Mouse (Mus musculus): Measurements from ENCODE around the gene Igf2.

Igf2 gene

DNA sequence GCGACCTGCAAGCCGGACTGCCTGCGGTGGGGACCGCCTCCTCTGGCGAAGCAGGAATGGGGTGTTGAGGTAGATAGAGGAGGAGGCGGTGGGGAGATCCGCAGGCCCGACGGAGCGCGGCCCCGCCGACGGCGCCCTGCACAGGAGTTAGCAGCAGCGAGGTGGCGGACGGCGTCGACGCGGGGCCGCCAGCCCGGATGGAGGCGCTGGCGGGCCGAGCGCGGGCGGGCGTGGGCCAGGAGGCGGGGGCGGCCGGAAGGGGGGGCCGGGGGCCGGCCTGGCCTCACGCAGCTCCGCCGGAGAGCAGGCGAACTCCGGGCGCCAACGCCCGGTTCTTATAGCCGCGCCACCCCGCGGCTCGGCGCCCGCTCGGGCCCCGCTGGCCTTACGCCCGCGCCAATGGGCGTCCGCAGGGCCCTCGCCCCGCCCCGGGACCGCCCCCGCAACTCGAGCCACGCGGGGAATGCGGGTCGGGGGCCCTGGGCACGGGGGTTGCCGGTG is 7.4 kb downstream of the Igf2 start:
- no peak for DNase-seq (ENCODE audit: low spot score in 2 of 2)

DNA sequence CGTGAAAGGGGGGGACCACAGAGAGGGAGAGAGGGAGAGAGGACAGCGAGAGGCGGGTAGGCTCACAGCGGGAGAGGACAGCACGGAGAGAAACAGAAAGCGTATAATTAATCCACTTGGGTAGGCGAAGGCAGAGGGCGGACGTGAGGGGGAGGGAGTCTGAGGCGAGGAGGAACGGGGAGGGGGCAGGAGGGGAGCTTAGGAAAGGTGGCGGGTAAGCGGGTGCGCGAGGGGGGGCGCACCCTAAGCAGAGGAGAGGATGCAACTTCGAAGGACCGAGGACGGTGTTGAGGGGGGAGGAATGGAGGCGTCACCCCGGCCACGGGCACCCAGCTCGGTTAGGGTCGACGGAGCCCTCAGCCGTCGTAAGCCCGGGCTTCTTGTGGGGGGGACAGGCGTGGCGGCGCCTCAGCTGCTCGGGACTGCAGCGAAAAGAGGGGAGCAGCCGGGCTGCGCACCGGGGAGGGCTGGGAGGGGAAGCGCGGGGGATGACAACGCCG is 7.9 kb downstream of the Igf2 start:
- DNase-seq (ENCODE audit: low spot score in 2 of 2), result no peak

DNA sequence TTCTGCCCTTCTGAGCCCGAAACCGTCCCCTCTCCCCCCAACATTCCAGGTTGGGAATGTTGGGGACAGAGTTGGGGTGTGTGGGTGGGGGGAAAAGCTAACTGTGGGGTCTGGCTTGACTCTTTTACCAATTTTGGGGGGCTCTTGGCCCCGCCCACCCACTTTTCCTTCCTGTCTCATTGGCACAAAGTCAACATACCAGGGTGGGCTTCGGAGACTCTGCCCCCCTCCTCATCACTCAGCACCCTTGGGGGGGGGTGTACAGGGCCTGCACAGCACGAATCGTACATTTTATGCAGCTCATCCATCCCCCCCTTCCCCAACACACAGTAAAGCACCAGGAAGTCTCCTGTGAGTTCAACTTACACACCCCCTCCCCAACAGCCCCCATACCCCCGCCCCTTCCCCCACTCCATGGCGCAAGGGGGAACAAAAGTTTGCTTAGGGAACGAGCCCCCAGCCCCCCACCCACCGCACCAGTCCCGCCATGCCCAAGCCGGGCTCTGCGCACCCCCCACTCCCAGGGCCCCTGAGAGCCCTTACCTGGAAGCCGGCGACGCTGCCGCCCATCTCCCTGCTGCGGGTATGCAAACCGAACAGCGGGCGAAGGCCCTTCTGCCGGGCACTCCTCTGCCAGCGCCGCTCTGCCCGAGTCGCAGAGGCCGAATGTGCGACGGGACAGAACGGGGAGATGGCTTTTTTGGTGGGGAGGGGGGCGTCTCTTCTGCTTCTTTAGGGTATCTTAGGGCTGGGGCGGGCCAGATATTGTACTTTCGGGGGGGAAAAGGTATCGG is 8.6 kb downstream of the Igf2 start:
- DNase-seq (ENCODE audit: low spot score in 2 of 2), result no peak

DNA sequence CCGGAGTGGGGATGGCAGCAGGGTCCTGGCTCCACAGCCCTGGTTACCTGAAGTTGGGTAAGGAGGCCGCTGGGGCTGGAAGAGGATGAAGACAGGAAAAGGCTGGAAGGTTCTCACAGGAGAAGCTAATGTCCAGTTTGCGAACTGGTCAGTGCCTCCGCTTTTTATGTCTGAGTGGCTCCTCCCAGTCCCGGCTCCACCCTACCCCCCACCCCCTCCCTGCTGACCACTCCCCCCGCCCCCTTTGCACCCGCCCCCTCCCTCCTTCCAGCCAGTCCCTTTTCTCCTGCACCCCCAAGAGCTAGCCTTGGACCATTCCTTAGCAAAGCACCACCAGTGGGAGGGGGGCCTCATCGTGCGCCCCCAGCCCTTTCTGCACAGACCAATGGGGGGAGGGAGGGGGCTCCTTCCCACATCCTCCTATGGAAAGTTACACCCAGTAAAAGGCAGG is 9.2 kb downstream of the Igf2 start:
- DNase-seq (ENCODE audit: low spot score in 2 of 2), result no peak

DNA sequence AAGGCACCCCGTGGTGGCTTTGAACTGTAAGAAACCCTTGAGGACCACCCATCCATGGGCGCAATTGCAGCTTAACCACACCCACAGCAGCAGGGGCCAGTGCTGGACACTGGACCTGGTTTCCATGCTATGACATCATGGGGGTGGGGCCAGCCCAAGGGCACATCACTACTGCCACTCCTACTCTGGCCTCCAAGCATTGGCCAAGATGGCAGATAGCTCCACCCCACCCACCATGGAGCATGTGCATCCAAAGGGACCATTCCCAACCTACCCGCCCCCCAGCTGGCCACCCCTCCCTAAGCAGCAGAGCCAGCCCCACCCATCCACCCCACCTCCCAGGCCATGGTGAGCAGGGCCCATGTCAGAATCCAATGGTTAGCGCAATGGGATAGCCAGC is 10.6 kb downstream of the Igf2 start:
- no peak for DNase-seq (ENCODE audit: low spot score in 2 of 2)

DNA sequence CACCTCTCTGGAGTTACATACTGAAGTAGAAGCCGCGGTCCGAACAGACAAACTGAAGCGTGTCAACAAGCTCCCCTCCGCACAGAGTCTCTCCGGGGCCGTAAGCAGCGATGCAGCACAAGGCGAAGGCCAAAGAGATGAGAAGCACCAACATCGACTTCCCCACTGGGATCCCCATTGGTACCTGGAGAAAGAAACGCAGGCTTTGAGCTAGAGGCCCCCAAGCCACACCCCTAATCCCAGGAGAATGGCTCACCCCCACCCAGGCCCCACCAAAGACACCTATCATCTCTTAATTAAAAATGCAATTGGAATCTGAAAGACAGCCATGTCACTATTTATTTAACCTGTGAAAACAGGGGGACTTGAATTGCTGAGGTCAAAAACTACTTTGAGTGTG is 11.0 kb downstream of the Igf2 start:
- no peak for DNase-seq (ENCODE audit: low spot score in 2 of 2)

DNA sequence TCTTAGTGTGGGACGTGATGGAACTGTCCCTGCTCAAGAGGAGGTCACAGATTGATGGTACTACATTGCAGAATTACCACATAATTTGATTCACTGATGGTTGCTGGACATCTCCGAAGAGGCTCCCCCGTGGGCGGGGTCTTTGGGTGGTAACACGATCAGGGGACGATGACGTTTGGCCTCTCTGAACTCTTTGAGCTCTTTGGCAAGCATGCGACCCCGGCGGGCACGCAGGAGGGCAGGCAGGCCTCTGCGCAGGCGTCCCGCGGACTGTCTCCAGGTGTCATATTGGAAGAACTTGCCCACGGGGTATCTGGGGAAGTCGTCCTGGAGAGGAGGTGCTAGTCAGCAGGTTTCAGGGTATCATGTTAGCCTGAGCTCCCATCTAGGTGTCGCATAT is 12.9 kb downstream of the Igf2 start:
- DNase-seq (ENCODE audit: low spot score in 2 of 2), result no peak

DNA sequence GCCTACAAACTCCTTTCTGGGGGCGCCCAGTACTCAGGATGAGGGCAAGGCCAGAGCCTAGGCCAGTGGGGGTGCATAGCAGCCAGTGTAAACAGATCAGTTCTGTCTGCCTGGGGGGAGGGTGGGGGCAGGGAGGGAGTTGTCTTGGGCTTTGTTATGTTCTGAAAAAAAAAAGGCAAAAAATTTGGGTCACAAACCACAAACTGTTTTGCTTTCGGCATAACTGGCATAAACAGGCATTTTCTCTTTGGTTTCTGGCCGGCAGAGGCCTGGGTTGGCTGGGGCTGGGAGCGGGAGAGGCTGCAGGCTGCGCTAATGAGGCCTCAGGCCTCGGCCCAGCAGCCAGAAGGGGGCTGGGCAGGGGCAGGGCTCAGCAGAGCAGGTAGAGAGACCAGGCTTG is 19.9 kb downstream of the Igf2 start:
- DNase-seq (ENCODE audit: low spot score in 2 of 2), result no peak

DNA sequence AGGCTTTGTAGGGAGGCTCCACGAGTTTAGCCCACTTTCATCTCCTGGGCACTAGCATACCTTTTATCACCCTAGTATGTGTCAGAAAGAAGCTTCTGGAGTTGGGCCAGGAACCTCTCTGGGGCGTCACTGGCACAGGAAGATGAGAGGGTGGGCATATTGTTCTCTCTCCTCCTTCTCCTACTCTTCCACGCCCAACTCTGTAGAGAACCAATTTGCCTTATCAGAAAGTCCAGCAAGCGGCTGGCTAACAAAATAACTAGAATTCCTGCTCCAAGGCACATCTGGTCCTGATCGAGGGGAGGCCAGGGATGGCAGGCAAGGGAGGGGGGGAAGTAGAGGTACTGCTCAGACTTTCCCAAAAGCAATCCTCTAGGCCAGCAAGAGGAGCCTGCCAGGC is 21.6 kb downstream of the Igf2 start:
- no peak for DNase-seq (ENCODE audit: low spot score in 2 of 2)

DNA sequence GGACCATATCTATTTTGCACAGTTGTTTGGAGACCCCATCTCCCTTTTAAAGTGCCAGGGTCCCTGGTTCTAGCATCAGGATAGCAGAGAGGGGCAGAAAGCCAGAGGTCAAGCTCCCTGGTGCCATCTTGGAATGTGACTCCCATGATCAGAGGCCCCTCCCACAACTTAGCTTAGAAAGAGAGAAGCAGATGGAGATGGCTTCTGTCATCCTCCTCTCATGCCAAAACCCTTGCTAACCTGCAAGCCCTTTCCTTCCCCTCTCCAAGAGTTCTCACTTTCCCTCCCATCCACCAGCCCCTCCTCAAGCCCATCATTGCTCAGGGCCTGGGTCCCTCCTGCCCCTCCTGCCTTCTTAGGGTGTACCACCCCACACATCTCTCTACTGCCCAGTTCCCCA is 30.4 kb downstream of the Igf2 start:
- no peak for DNase-seq (ENCODE audit: low spot score in 2 of 2)

DNA sequence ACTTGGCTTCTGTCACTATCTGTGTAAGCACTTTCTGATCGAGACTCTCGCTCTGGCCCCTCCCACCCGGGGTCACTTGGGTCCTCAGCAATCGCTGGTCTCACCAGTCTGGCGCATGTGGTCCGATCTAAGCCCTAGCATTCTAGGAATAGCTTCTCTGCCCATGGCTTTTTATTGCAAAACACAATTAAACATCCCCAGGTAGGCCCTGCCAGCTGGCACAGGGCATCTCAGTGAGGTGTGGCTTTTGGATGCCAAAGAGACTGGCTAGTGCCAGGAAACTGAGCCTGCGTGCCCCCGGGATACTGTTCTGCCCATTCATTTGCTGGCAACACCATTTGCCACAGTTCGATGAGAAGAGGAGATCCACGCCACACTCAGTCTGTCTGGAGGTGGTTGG is 35.9 kb downstream of the Igf2 start:
- DNase-seq (ENCODE audit: low spot score in 2 of 2), result no peak

DNA sequence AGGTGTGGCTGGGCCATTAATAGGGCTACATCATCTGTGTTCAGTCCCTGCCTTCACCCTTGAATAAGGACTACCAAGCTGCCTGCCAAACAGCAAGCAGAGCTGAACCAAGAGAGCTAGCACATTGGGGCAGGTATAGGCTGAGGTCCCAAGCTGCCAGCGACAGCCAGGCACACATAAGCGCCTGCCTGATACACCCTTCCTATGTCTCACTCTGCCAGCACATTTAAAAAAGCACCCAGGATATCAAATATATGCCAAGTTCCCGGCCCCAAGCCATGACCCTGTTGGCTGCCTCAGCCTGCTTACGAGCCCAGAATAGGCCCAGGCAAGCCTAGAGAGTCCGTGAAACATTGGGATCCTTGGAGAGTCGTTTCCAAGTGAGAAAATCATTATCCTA is 36.8 kb downstream of the Igf2 start:
- no peak for DNase-seq (ENCODE audit: low spot score in 2 of 2)

DNA sequence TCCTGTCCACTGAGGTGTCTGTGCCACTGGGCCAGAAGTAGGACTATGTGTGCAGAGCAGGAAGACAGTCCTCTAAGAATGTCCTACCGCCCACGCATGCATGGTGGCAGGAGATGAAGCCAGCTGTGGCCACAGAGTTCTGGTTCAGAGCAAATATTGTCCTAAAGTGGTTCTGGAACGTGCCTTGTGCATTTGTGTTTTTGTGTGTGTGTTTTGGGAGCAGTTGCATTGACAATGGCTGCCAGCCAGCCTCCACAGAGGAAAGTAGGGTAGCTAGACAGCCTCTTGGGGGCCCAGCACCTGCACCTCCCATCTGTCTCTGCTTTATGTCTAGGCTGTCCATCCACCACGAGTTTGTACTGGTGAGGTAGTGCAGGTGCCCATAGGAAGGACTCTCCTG is 44.4 kb downstream of the Igf2 start:
- DNase-seq (ENCODE audit: low spot score in 2 of 2), result no peak

DNA sequence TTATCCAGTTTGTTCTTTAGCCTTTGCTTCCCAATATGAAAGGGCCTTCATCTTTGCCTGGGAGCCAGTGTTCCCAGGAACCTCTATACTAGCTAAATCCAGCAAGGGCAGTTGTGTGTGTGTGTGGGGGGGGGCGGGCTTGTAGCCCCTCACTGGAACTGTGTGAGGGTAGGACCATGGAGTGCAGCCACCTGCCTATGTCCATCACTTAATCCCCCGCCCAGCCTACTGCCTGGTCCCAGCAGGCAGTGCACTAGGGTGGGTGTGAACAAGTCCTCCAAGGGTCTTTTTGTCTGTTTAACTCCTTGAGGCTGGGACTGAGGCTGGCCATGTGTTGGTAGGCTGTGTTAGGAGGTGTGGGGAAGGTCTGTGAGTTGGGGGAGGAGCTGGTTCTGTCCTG is 53.5 kb downstream of the Igf2 start:
- DNase-seq (ENCODE audit: low spot score in 2 of 2), result no peak

DNA sequence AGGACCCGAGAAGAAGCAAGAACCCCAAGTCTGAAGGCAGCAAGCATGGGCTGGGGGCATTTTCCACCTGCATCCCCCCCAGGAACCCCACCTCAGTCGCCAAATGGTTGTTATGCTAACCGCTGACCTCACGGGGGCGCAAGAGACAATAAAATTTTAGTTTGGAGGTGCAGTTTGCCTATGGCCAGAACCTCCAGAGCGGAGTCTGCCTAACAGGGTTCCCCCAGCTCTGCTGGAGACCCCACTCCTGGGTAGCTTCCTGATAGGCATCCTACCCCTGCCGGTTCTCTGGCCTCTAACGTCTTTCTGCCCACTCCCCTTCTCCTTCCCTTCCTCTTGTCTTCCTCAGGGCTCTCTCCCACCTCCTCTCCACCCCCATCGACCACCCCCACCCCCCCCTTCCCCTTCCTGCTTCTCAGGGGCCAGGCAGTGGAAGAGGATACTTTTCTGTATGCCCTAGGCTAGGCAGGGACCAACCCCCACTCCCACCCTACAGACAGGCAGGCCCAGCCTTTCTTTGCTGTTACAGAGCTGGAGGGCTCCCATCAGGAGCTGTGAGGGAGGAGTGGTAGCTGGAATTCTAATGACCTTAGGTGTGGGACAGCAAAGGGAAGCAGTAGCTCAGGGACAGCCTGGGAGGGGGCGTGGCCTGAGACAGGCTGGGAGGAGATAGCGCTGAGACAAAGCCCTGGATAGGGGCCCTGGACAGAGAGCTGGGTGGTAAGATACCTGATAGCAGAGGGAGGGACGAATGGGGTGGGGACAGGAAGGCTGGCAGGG is 55.8 kb downstream of the Igf2 start:
- peak in 1 of 2 experiments; percentile 40 for DNase-seq (ENCODE audit: low spot score in 2 of 2)

DNA sequence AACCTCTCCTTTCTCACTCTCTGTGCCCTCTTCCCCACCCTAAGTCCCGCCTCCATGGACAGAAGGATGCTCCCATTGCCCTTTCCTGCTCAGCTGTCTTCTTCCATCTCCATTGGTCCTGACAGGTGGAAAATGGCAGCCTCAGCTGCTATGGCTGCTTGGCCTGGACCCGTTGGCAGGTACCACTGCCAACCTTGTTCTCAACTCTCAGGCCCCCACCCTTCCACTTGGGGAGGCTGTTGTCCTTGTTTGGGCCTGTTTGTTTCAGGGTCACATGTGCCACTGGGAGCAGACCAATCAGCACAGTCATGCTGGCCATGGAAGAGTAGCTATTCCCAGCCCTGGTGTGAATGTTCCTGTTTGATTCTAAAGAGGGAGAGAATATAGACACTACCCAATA is 65.7 kb downstream of the Igf2 start:
- DNase-seq (ENCODE audit: low spot score in 2 of 2), result no peak

All from frontal cortex, postnatal 14 days (tissue).